Mouse (Mus musculus) spleen, adult 2 months (tissue): ENCODE measurements around the gene Gtpbp4.
"Not testable (repeated sequence)": the region's sequence is repeated elsewhere in the genome, so short reads cannot be mapped to it uniquely, and the experiment has no call there.

Experiments used
- CTCF ChIP-seq: fragments of 200-500 bp; IDR thresholded peaks from 2 replicates; pipeline ENCODE4 v1.5.1; 2011; ENCODE audit warnings: mild to moderate bottlenecking, inconsistent platforms; ENCODE audit not compliant: insufficient read depth, insufficient read length, insufficient replicate concordance; ENCODE audit errors: extremely low read depth
- POLR2A ChIP-seq: fragments of 200-500 bp; IDR thresholded peaks from 2 replicates; pipeline ENCODE4 v1.6.1; 2011; ENCODE audit warnings: low read depth, low read length, inconsistent platforms

GRCm38 (mm10) chr13:8955127-8955526 lies 40.8 kb downstream of the Gtpbp4 start:
- TF ChIP-seq CTCF, POLR2A: not testable (repeated sequence)
